Mouse (Mus musculus): ENCODE measurements around the gene Armt1.
"Not testable (repeated sequence)": the region's sequence is repeated elsewhere in the genome, so short reads cannot be mapped to it uniquely, and the experiment has no call there.

Armt1 gene

GRCm38 (mm10) chr10:4433871-4434270 lies 1.6 kb downstream of the Armt1 start:
- not testable (repeated sequence) for DNase-seq (ENCODE audit: low read depth, low spot score)

- DNase-seq (ENCODE audit: low read depth, low spot score), result no peak
Observed at GRCm38 (mm10) chr10:4435416-4435815, 3.1 kb downstream of the Armt1 start.

- no peak for DNase-seq (ENCODE audit: low read depth, low spot score)
Observed at GRCm38 (mm10) chr10:4456409-4456808, 24.1 kb downstream of the Armt1 start.

GRCm38 (mm10) chr10:4460201-4460600 lies 27.9 kb downstream of the Armt1 start:
- DNase-seq (ENCODE audit: low read depth, low spot score), result no peak

- no peak for DNase-seq (ENCODE audit: low read depth, low spot score)
Observed at GRCm38 (mm10) chr10:4465799-4466198, 33.5 kb downstream of the Armt1 start.

- DNase-seq (ENCODE audit: low read depth, low spot score), result no peak
Observed at GRCm38 (mm10) chr10:4469406-4469805, 37.1 kb downstream of the Armt1 start.

GRCm38 (mm10) chr10:4473591-4473993 lies 41.3 kb downstream of the Armt1 start:
- DNase-seq (ENCODE audit: low read depth, low spot score), result no peak

GRCm38 (mm10) chr10:4475431-4475830 lies 43.2 kb downstream of the Armt1 start:
- no peak for DNase-seq (ENCODE audit: low read depth, low spot score)

GRCm38 (mm10) chr10:4476604-4477003 lies 44.3 kb downstream of the Armt1 start:
- no peak for DNase-seq (ENCODE audit: low read depth, low spot score)

- DNase-seq (ENCODE audit: low read depth, low spot score), result no peak
Observed at GRCm38 (mm10) chr10:4480929-4481328, 48.7 kb downstream of the Armt1 start.

GRCm38 (mm10) chr10:4481695-4482094 lies 49.4 kb downstream of the Armt1 start:
- DNase-seq (ENCODE audit: low read depth, low spot score), result peak; percentile 77

GRCm38 (mm10) chr10:4482355-4482754 lies 50.1 kb downstream of the Armt1 start, which contains the start of gene Ccdc170:
TSS of gene Ccdc170 (plus strand) at chr10:4482502.
- peak; percentile 40 for DNase-seq (ENCODE audit: low read depth, low spot score)

GRCm38 (mm10) chr10:4483848-4484247 lies 51.6 kb downstream of the Armt1 start:
- no peak for DNase-seq (ENCODE audit: low read depth, low spot score)

GRCm38 (mm10) chr10:4484986-4485385 lies 52.7 kb downstream of the Armt1 start:
- DNase-seq (ENCODE audit: low read depth, low spot score), result no peak

- no peak for DNase-seq (ENCODE audit: low read depth, low spot score)
Observed at GRCm38 (mm10) chr10:4489865-4490264, 57.6 kb downstream of the Armt1 start.

- no peak for DNase-seq (ENCODE audit: low read depth, low spot score)
Observed at GRCm38 (mm10) chr10:4491281-4491680, 59.0 kb downstream of the Armt1 start.

GRCm38 (mm10) chr10:4492045-4492444 lies 59.8 kb downstream of the Armt1 start:
- DNase-seq (ENCODE audit: low read depth, low spot score), result no peak

GRCm38 (mm10) chr10:4492909-4493308 lies 60.6 kb downstream of the Armt1 start:
- DNase-seq (ENCODE audit: low read depth, low spot score), result no peak

GRCm38 (mm10) chr10:4503251-4503650 lies 71.0 kb downstream of the Armt1 start:
- DNase-seq (ENCODE audit: low read depth, low spot score), result no peak

Data from skeletal muscle tissue, adult 2 months (tissue).